Mouse (Mus musculus) right cerebral cortex, postnatal 10 days (tissue): ENCODE measurements around the gene Gmds.

ENCODE experiments used
- DNase-seq, 2 experiments: peaks; one replicate each; pipeline ENCODE4 v3.0.0; 2021; ENCODE audit warnings: low spot score in 2 of 2

Gmds gene

DNA sequence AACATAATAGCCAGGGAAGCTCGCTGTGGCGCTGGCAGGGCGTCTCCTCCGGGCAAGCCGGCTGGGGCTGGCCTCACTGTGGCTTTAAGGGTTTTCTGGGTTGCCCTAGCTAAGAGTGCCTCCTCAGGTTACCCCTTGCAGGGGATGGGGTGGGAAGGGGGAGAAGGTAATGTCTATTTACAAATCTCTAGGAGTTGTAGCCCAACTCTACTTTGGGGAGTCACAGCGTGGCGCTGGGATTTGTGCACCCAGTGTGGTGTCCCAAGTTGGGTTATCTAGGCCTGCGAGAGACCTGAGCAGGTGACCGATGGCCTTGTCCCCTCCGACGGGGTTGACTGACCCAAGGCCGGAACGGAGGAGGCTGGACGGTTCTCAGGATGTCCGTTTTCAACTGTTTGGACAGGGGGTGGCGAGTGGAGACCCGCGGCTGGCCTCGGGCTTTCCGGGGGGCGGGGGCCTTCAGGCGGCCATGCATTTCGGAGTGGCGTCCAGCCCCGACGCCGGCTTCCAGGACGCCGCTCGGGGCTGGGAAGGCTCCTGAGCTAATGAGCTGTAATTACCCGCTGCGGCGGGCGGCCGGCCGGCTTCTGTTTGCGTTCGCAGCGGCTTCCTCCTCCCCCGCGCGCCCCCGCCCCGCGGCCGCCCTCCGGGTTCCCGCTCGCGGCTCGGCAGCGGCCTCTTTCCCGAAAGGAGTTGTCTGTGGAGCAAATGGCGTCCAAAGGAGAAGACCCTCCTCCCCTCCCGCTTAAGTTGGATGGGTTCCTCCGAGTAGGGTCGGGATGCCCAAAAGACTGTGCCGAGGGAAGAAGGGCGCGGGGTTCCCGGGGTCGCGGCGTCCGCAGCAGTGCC is 527.6 kb downstream of the Gmds start:
- no peak for DNase-seq

DNA sequence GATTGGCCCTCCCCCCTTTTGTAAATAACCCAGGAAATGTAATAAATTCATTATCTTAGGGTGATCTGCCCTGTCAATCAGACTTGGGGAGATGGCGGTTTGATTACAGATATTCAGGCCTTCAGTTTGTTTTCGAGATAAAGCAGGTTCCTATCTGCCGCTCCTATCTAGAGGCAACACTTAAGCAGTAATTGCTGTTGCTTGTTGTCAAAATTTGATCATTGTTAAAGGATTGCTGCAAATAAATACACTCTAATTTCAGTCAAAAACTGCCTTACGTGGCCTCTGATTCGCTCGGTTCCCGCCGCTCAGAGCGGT is 528.2 kb downstream of the Gmds start:
- no peak for DNase-seq

DNA sequence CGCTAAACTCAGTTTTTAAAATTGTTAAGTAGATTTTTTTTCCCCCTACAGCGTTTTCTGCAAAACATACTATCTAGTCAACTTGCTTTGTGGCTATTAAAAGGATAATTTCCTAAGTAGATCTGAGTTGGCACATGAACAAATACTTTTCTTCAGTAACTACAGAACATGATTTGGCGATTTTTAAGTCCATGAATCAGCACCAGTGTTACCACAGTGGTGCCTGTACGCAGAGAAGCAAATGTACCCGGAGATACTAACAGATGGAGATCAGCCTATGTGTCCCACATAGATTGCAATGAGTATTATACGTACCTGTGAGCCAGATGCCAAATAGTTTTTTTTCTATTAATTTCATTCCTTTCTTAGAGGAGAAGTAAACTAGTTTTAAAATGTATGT is 528.8 kb downstream of the Gmds start:
- no peak for DNase-seq

DNA sequence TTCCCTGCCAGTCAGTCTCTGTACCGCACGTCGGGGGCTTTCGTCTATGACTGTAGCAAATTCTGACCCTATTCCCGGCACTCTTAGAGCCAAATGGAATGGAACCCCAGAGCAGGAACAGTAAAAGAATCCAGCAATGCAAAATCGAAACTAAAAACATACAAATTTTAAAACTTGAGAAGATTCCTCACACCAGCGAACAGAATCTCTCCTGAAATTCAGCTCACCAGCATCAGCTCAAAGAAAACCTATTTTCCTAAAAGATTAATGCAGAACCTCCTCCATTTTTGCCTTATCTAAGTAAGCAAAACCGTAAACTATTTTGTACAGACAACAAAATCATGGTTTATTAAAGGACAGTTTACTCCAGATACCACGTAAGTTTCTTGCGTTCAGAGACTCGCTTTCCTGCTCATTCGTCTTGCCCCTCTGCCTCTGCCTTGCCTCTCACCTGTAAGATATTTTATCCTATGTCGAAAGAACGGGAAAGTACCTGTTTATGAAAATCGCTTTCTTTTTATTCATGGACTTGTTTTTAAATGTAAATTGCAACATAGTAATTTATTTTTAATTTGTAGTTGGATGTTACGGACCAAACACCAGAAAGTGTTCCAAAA is 529.6 kb downstream of the Gmds start:
- no peak for DNase-seq

DNA sequence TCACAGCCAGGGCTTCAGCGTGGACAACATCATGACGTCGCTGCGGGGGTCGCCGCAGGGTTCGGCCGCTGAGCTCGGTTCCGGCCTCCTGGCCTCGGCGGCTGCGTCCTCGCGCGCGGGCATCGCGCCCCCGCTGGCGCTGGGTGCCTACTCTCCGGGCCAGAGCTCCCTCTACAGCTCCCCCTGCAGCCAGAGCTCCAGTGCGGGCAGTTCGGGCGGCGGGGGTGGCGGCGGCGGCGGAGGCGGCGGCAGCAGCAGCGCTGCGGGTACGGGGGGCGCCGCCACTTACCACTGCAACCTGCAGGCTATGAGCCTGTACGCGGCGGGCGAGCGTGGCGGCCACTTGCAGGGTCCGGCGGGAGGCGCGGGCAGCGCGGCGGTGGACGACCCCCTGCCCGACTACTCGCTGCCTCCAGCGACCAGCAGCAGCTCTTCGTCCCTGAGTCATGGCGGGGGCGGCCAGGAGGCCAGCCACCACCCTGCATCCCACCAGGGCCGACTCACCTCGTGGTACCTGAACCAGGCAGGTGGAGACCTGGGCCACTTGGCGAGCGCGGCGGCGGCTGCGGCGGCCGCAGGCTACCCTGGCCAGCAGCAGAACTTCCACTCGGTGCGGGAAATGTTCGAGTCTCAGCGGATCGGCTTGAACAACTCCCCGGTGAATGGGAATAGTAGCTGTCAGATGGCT is 530.3 kb downstream of the Gmds start:
- no peak for DNase-seq

DNA sequence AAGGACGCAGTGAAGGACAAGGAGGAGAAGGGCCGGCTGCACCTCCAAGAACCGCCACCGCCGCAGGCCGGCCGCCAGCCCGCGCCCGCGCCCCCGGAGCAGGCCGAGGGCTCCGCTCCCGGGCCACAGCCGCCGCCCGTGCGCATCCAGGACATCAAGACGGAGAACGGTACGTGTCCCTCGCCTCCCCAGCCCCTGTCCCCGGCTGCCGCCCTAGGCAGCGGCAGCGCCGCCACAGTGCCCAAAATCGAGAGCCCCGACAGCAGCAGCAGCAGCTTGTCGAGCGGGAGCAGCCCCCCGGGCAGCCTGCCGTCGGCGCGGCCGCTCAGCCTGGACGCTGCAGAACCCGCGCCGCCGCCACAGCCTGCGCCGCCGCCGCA is 530.8 kb downstream of the Gmds start:
- no peak for DNase-seq

DNA sequence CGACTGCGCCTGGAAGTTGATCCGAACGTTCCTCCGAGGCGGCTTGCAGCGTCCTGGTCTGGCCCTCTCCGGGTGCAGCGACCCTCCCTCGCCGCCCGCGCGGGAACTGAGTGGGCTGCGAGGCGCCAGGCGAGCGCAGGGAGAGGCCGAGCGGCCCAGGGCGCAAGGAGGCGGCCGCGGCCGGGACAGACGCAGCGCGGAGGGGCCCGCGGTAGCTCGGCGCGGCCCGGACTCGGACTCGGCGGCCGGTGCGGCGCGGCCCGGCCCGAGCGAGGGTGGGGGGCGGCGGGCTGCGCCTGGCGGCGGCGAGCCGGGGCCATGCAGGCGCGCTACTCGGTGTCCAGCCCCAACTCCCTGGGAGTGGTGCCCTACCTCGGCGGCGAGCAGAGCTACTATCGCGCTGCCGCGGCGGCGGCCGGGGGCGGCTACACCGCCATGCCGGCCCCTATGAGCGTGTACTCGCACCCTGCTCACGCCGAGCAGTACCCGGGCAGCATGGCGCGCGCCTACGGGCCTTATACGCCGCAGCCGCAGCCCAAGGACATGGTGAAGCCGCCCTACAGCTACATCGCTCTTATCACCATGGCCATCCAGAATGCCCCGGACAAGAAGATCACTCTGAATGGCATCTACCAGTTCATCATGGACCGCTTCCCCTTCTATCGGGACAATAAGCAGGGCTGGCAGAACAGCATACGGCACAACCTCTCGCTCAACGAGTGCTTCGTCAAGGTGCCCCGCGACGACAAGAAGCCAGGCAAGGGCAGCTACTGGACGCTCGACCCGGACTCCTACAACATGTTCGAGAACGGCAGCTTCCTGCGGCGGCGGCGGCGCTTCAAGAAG is 531.4 kb downstream of the Gmds start:
- DNase-seq, result no peak

DNA sequence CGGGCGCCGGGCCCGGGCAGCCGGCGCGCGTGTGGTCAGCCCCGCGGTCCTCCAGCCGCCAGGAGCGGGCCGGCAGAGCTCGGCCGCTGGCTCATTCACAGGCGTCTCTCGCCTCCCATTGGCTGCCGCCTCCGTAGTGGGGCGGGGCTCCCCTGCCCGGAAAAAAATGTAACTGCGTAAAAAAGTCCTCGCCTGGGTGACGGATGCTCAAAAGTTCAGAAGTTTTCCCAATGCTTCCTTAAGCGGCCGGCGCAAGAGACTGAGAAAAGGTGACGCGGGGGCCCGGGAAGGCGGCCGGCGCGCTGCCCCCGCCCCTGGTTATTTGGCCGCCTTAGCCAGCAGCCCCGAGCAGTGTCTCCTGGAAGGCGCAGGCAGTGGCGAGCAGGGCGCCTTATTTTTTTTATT is 532.1 kb downstream of the Gmds start, which contains the start of gene Foxc1:
Gene Foxc1 (plus strand): TSS at position 206 of the 405 bp plus-strand sequence.
- peak; percentile 57 to 62 for DNase-seq

DNA sequence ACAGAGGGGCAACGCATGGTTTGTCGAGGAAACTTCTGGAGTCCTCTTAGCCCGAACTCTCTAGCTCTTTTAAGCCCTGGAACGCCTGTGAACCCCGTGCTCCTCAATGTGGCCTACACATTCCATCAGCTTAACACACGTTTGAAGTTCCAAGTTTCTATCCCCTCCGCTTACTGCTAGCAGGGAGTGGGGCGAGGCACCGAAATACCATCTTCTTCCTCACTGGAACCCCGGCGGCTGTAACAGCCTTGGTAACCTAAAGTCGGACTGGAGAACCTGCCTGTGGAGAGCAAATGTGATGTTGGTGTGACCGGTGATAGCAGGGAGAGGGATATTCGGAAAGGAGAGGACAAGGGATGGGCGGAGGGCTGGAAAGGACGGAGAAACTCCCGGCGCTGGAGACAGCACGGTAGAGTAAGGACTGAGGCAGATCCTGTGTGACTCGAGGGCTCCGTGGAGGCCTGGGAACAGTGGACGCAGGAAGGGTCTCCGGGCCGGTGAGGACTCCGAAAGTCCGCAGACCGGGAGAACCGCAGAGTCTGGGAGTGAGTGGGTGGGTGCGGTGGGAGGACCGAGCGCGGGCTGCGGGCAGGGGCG is 532.6 kb downstream of the Gmds start:
- DNase-seq, result no peak

DNA sequence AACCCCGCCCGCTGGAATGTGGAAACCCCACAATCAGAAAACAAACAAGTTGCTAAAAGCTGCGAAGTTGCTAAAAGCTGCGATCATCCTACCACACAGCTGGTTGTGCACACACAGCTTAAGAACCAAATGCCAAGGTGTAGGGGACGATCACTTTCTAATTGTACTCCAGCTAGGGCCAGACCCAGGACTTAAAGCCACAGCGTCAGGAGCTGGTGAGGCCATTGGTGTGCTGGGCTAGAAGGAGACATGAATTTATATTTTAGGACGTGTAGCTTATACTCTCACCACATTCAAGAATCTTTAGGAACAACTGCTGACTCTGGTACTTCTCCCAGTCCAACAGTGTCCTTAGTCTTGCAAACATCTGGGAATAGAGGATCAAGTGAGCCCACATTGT is 534.0 kb downstream of the Gmds start:
- no peak for DNase-seq

DNA sequence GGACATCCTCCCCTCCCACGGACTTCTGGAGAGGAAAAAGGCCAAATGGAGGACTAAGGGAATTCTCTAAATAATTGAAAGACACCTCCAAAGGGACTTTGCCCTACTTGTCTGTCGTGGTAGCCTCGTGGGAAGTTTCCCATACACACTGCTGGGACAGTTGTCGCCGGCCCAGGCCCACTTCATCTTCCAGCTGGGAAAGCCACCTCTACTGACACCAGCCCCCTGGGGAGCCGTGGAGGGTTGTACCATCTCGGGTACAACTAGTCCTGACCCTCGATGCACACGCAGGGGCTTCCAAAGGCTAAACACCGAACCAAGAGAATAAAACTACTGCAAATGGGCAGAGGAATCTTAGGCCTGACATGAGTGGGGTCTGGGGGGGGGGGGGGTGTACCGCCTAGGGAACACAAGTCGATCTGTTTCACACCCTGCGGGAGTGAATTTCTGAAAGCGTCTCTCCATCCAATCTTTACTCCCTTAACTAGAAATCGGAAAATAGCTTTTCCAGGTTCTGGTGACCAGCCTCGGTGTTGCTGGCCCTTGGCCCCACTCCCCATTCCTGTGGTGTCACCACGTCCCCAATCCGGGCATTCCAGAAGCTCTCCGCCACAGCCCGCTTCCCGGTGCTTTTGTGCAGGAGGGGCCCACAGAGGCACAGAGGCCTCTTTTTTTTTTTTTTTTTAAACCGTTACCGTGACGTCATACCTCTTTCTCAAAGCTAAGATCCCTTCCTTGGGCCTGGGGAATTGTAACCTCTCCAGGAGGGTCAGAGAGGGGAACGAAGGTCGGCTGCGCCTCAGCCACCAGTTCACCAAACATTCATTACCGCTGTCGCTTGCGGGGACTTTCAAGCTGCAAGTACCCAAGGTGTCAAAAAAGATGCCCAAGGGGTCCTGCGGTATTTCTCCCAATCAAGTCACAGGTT is 535.1 kb downstream of the Gmds start:
- DNase-seq, result no peak

DNA sequence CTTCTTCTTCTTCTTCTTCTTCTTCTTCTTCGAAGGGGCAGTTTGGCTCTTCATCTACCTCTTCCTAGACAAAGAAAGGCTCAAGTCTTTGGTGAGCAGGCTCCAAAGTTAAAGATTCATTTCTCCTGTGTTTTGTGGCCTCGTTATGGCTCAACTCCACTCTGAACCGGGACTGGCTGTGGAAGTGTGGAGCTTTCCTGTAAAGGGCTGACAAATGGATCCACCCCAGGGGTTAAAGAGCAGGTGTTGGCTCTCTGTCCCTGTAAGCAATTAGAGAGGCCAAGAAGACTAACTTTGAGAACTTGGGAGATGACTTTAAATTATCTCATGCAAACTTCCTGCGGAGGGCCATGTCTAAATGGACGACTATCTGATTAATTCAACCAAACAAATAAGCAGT is 536.1 kb downstream of the Gmds start:
- no peak for DNase-seq

DNA sequence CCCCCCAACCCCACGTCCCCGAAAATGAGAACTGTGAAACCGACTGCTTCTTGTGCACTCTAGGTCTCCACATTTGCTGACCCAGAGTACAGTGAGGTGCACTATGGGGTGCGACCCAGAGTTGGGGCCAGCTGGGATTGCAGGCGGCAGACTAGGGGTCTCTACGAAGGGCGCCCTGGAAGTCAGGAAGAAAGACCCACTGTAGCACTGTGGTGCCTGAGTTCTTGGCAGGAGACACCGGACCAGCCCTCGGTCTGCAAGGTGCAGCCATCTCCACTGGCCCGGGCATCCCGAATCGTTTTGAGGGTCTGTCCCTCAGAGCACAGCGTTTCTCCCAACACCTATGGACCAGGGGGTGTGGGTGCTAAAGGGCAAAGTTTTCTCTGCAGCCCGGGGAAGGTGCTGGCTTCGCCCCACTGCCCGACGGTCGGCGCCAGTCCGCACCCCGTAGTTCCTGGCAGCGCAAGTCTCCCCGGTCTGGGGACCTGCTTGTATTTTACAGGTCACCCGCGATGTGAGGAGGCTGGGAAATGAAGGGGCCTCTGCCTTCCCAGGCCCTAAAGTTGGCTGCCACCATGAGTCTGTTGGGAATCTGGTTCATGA is 536.7 kb downstream of the Gmds start:
- no peak for DNase-seq

DNA sequence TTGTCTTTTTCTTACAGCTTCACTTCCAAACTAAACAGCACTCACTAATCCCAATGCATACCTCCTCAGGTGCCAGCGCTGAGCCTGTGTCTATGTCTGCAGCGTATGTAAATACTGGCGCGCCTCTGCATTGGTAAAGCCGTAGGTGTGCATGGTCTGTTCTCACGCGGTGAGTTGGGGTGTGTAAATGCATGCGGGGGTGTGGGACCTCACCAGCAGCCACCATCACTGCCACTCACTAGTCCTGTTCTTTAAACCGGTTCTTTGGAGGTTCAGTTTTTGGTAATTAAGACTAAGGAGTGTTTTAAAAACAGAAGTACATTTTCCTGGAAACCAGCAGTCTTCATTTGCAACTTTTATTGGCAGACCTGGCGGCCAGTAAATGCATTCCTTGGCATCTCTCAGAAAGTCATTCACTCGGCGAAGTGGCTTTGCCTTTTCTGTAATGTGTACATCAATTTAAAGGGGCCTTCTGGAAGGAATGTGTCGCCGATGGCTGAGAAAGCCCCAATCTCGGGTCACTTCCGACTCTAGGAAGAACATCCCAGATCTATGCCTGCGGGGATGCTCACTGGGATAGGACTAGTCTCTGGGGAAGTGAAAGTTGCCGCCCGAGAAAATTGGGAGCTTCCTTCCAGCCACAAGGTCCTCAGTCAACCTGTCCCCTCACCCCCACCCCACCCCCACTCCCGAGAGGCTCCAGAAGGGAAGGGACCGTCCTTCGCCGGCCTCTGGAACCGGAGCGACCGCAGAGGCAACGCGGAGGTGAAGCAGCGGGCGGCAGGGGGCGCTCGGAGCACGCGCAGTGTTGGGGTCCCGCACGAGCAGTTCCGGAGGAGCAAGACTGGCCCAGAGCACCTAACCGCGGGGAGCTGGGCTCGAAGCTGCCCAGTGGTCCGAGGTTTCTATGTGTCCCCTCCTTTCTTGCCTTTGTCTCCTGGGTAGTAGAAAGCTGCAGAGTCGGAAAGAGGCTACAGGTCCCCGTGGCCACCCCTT is 537.7 kb downstream of the Gmds start:
- peak; percentile 74 to 88 for DNase-seq

DNA sequence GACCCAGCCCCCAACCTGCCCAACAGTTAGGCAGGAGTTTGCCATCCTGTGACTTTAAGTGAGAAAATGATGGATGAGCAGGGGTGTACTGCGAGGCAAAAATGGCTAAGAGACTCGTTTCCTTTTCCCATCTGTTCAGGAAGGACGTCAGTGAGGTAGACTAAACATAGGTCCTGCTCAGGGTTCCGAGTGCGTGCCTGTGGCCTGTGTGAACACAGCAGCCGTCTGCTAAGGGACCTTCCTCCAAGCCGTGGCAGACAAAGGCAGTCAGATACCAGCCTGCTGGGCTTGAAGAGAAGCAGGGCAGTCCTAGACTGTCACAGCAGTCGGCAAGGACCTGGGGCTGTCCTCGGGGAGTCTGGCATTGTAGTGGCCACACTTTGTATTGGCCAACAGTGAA is 540.5 kb downstream of the Gmds start:
- no peak for DNase-seq

DNA sequence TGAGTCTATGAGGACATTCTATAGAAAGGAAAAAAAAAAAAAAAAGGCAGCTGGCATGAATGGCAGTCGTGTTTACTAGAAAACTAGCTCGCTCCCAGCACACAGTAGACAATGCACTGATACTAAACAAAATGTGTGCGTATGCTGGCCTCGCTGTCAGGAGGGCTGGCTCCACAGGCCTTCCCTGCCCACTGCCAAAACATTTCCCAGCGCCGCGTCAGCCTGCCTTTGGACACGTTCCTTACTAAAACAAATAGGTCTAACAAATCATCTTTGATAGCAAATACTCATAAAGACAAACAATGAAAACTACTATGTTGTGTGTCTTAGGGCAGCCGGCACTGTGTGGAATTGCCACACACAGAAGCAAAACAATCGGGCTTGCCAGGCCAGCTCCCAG is 541.2 kb downstream of the Gmds start:
- DNase-seq, result no peak

DNA sequence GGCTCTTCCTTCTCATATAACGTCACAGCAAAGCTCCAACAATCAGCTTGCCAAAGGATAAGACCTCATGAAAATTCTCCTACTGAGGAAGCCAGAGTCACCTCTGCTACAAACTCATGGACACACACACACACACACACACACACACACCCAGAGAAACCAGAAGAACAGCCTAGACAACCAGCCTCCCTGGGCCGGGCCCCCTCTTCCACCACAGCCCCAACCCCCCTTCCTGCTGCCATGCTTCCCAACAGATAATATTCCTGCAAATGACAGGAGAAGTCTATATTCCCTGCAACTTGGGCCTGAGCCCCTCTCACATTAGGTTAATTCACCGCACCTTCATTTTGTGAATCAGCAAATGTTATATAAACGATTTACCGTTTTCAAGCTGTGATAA is 545.4 kb downstream of the Gmds start:
- no peak for DNase-seq

DNA sequence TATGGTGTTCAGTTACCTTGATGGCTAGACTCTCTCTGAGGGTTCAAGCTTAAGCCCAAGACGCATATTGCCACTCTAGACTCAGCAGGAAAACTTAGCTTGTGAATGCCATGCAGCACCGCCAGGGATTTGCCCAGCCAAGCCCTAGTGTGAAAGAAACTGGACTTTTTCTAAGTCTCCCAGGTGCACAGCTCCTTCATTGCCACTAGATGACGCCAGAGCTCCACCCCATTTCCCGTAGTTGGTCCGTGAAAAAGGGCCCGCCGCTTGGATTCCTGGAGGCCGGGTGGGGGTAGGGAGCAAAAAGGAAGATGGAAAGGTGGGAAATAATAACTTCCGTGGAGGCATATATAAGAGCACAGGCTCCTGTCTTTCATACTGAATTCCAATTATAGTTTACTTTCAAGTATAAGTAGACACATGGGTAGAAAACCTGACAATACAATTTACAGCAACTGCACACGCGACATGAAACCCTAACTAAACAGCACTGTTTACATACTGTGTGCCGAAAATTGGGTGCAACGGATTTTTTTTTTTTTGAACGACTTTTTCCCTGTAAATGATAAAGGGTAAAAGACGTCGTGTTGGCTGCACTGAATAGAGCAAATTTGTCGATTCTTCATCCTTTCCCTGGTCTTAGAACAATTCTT is 545.9 kb downstream of the Gmds start:
- DNase-seq, result peak in 1 of 2 experiments; percentile 69
